Comparison of ENCODE assay signal across 14 mouse cellular contexts in genomic region chr1:138579822-138580492, GRCm38 (mm10). TPM values are rescaled to one million over a fixed set of nuclear protein-coding genes. Genes with fewer than 3 reads are reported as not detected.
DNase-seq lines count a peak whose midpoint lies in the region; ATAC-seq and TF ChIP-seq lines count a peak whose summit lies in the region.
"Had no signal": no experiment of that assay in that cellular context is flagged by ENCODE, and none has a peak within 500 bp of the region (broad histone marks: within the 10 kb centered on the region; RNA-seq: fewer than 3 reads in every experiment).

No protein-coding gene starts in this region.

- intact Hi-C loops in heart, postnatal 36 days (cut with DNase I) = no loop called here

- H3K27me3 ChIP-seq in heart, embryonic 13.5 days (replicated peaks) = no peaks in the 10 kb centered on the region
- H3K27me3 ChIP-seq in MEL (ENCODE audit: control insufficient read depth in 1 of 2, insufficient read depth in 2 of 2, low read length in 2 of 2) = no peaks in the 10 kb centered on the region
- H3K27me3 ChIP-seq in liver, embryonic 14.5 days (ENCODE audit: control insufficient read depth, insufficient read depth, low read length) = no peaks in the 10 kb centered on the region
- no peaks in the 10 kb centered on the region for H3K27me3 ChIP-seq in thymus, adult 2 months (ENCODE audit: control insufficient read depth, insufficient read depth, low read length)
- H3K27me3 ChIP-seq: limb, embryonic 12.5 days had no signal

- H3K9ac ChIP-seq in heart, embryonic 13.5 days = no peak overlapping the region
- H3K9ac ChIP-seq in MEL (ENCODE audit: control insufficient read depth, low read depth, low read length, poor library complexity, severe bottlenecking) = 0 out of 2 replicates have a peak overlapping the region, but pooled peaks have one; percentile 3
- 0 out of 2 replicates have a peak overlapping the region, but pooled peaks have one; percentile 9 for H3K9ac ChIP-seq in liver, embryonic 14.5 days (replicated peaks)
- H3K9ac ChIP-seq: limb, embryonic 12.5 days had no signal

- peak overlapping the region; percentile 50 for H3K27ac ChIP-seq in heart, embryonic 13.5 days (replicated peaks)
- H3K27ac ChIP-seq in MEL (ENCODE audit: control insufficient read depth, low read depth, low read length) = peak overlapping the region; percentile 1; the same call in 1 of the 2 replicates
- H3K27ac ChIP-seq in liver, embryonic 14.5 days = peak overlapping the region; percentile 29; the same call in 1 of the 2 replicates
- H3K27ac ChIP-seq in thymus, adult 2 months (ENCODE audit: control insufficient read depth, insufficient read depth, low read length) = no peak overlapping the region
- H3K27ac ChIP-seq: limb, embryonic 12.5 days had no signal

- ATAC-seq in heart, embryonic 13.5 days (ENCODE audit: extremely low read depth, insufficient number of reproducible peaks, low FRiP score, low TSS enrichment) = no peak
- ATAC-seq in liver, embryonic 14.5 days (ENCODE audit: insufficient read depth) = peak; percentile 98
- no peak for ATAC-seq in monocyte, adult 5-6 weeks (replicated peaks; ENCODE audit: insufficient number of reproducible peaks, low FRiP score, low TSS enrichment, poor library complexity, severe bottlenecking)

- H3K9me3 ChIP-seq in heart, embryonic 13.5 days = no peaks in the 10 kb centered on the region
- no peaks in the 10 kb centered on the region for H3K9me3 ChIP-seq in MEL (replicated peaks; ENCODE audit: insufficient read depth, low read length)
- H3K9me3 ChIP-seq in liver, embryonic 14.5 days (ENCODE audit: control insufficient read depth, low read length) = no peaks in the 10 kb centered on the region
- H3K9me3 ChIP-seq: limb, embryonic 12.5 days had no signal

- H3K4me1 ChIP-seq in heart, embryonic 13.5 days = peaks cover 44% of the 10 kb centered on the region
- H3K4me1 ChIP-seq in MEL (ENCODE audit: control insufficient read depth in 1 of 2, insufficient read depth in 2 of 2, low read length in 2 of 2) = peaks cover 3 to 8% of the 10 kb centered on the region in 2 experiments
- peaks cover 15 to 16% of the 10 kb centered on the region in 2 experiments for H3K4me1 ChIP-seq in liver, embryonic 14.5 days (replicated peaks; ENCODE audit: control insufficient read depth in 2 of 2, insufficient read depth in 2 of 2, low read length in 1 of 2)
- H3K4me1 ChIP-seq in thymus, adult 2 months (replicated peaks; ENCODE audit: control insufficient read depth, insufficient read depth, low read length) = peaks cover 2% of the 10 kb centered on the region

- H3K4me2 ChIP-seq in heart, embryonic 13.5 days = peak overlapping the region; percentile 35
- peak overlapping the region; percentile 52 for H3K4me2 ChIP-seq in liver, embryonic 14.5 days (ENCODE audit: low read depth)
- H3K4me2 ChIP-seq: limb, embryonic 12.5 days had no signal

- no peak overlapping the region for H3K4me3 ChIP-seq in heart, embryonic 13.5 days
- 0 out of 4 replicates have a peak overlapping the region, but pooled peaks of 1 of the 2 experiments have one; percentile 28 for H3K4me3 ChIP-seq in MEL (ENCODE audit: control insufficient read depth in 1 of 2, insufficient read depth in 1 of 2, low read depth in 2 of 2, low read length in 2 of 2)
- H3K4me3 ChIP-seq in liver, embryonic 14.5 days (ENCODE audit: insufficient read depth in 1 of 2, low read depth in 2 of 2, low read length in 2 of 2) = no peak overlapping the region
- H3K4me3 ChIP-seq in thymus, adult 2 months (ENCODE audit: control insufficient read depth, insufficient read depth, low read length) = no peak overlapping the region
- H3K4me3 ChIP-seq: limb, embryonic 12.5 days had no signal

- peaks cover 7% of the 10 kb centered on the region; the same call in 1 of the 2 replicates for H3K36me3 ChIP-seq in heart, embryonic 13.5 days
- H3K36me3 ChIP-seq in MEL (ENCODE audit: control insufficient read depth in 1 of 2, insufficient read depth in 2 of 2, low read length in 2 of 2) = peaks cover 0 to 8% of the 10 kb centered on the region in 2 experiments; a peak in 1 of 4 replicates
- no peaks in the 10 kb centered on the region for H3K36me3 ChIP-seq in liver, embryonic 14.5 days (replicated peaks; ENCODE audit: control insufficient read depth, insufficient read depth, low read depth)
- H3K36me3 ChIP-seq in thymus, adult 2 months (ENCODE audit: control insufficient read depth, insufficient read depth, low read length) = 0 out of 2 replicates have a peak, but pooled peaks cover under 1% of the 10 kb centered on the region
- H3K36me3 ChIP-seq: limb, embryonic 12.5 days had no signal

- no peak for TF ChIP-seq POLR2A in MEL (IDR thresholded peaks at IDR 0.05; ENCODE audit: control insufficient read depth in 1 of 2, insufficient read depth in 1 of 2, low read depth in 1 of 2, low read length in 2 of 2, poor library complexity in 1 of 2)
- no peak for TF ChIP-seq POLR2A in thymus, adult 2 months (IDR thresholded peaks at IDR 0.05; ENCODE audit: control insufficient read depth, extremely low read depth, insufficient read depth, low read length, poor library complexity)

- 40% methylated on average over 11 of the region's 11 CpGs for WGBS in heart, embryonic 13.5 days
- WGBS in liver, embryonic 14.5 days (ENCODE audit: insufficient replicate concordance) = 36% methylated on average over 11 of the region's 11 CpGs
- WGBS in thymus, adult 2 months = 96% methylated on average over 11 of the region's 11 CpGs

- no peak for TF ChIP-seq CTCF in MEL (IDR thresholded peaks at IDR 0.05 in 2 of 3, conservative IDR thresholded peaks at IDR 0.05 in 1 of 3; ENCODE audit: control insufficient read depth in 1 of 3, insufficient read depth in 1 of 3, low read depth in 2 of 3, low read length in 3 of 3, poor library complexity in 1 of 3, severe bottlenecking in 1 of 3)
- no peak for TF ChIP-seq CTCF in liver, embryonic 14.5 days (IDR thresholded peaks at IDR 0.05; ENCODE audit: low read depth)
- no peak for TF ChIP-seq CTCF in thymus, adult 2 months (IDR thresholded peaks at IDR 0.05; ENCODE audit: borderline replicate concordance, control insufficient read depth, extremely low read depth, insufficient read depth, low read length, poor library complexity)

- DNase-seq in heart, postnatal 36 days = no peak
- peak; percentile 62 for DNase-seq in MEL (ENCODE audit: low read depth, low spot score)
- peak; percentile 56 for DNase-seq in c-Kit-positive CD71-positive TER-119-negative erythroid progenitor cells, embryonic 14.5 days (ENCODE audit: low read depth)
- DNase-seq in liver, embryonic 14.5 days (ENCODE audit: low read depth in 3 of 3, low spot score in 3 of 3) = peak; percentile 49 to 59 (median 53)
- DNase-seq in thymus, adult 2 months = no peak
- no peak for DNase-seq in urinary bladder, adult 18-20 months (ENCODE audit: low spot score in 2 of 2)
- DNase-seq: adrenal gland, postnatal 25 days; cerebellum, adult 11-12 months; heart, postnatal 4 days; kidney, postnatal 36 days; right cerebral cortex, postnatal 4 days had no signal

- 0 out of 4 replicates have a peak, but pooled peaks of 1 of the 2 experiments have one; percentile 4 for TF ChIP-seq EP300 in MEL (IDR thresholded peaks at IDR 0.05; ENCODE audit: low read depth in 1 of 2, low read length in 2 of 2)
- TF ChIP-seq EP300 in liver, embryonic 14.5 days (IDR thresholded peaks at IDR 0.05; ENCODE audit: low read depth) = 0 out of 2 replicates have a peak, but pooled peaks have one; percentile 5

- no peaks in the 10 kb centered on the region for H3K79me2 ChIP-seq in MEL (ENCODE audit: control insufficient read depth, insufficient read depth, low read length, poor library complexity)

- no peak for TF ChIP-seq RAD21 in MEL (IDR thresholded peaks at IDR 0.05; ENCODE audit: low read depth, low read length)

TF ChIP-seq in MEL, 35 proteins besides CTCF, POLR2A, EP300 and RAD21:
- no peak for TF ChIP-seq UBTF (IDR thresholded peaks at IDR 0.05; ENCODE audit: borderline replicate concordance, insufficient read depth, low read depth, low read length)
- TF ChIP-seq TBP (IDR thresholded peaks at IDR 0.05; ENCODE audit: low read depth, low read length) = peak; percentile 47; the same call in 1 of the 2 replicates
- peak; percentile 65; the same call in 1 of the 2 replicates for TF ChIP-seq MXI1 (IDR thresholded peaks at IDR 0.05; ENCODE audit: low read depth, low read length)
- peak; percentile 94 for TF ChIP-seq USF1 (IDR thresholded peaks at IDR 0.05; ENCODE audit: low read depth, low read length)
- peak; percentile 9 to 64; a peak in 2 of 4 replicates for TF ChIP-seq USF2 (IDR thresholded peaks at IDR 0.05; ENCODE audit: borderline replicate concordance in 1 of 2, insufficient read depth in 1 of 2, low read depth in 1 of 2, low read length in 2 of 2)
- TF ChIP-seq MAZ (IDR thresholded peaks at IDR 0.05; ENCODE audit: low read depth, low read length) = no peak
- TF ChIP-seq MAX (IDR thresholded peaks at IDR 0.05; ENCODE audit: low read length) = 0 out of 2 replicates have a peak, but pooled peaks have one; percentile 44
- peak; percentile 24; the same call in 1 of the 2 replicates for TF ChIP-seq GATA1 (IDR thresholded peaks at IDR 0.05; ENCODE audit: low read depth, low read length)
- TF ChIP-seq MYC (IDR thresholded peaks at IDR 0.05; ENCODE audit: low read depth, low read length) = 0 out of 2 replicates have a peak, but pooled peaks have one; percentile 36
- no peak for TF ChIP-seq ETS1 (IDR thresholded peaks at IDR 0.05; ENCODE audit: low read depth, low read length)
- peak; percentile 18; the same call in 1 of the 2 replicates for TF ChIP-seq ZNF384 (IDR thresholded peaks at IDR 0.05; ENCODE audit: low read depth, low read length)
- TF ChIP-seq CHD2 (IDR thresholded peaks at IDR 0.05; ENCODE audit: low read length) = no peak
- TF ChIP-seq BHLHE40 (IDR thresholded peaks at IDR 0.05; ENCODE audit: borderline replicate concordance, low read depth, low read length) = peak; percentile 57; the same call in 1 of the 2 replicates

RNA-seq across cellular contexts. Expression of gene Nek7, which starts 40.0 kb away (rescaled TPM):
- polyA plus RNA-seq in heart, embryonic 13.5 days (2015; fragmentation: Nextera tagmentation; extraction: Ambion mirVana) = 39.4 and 40.8 TPM in 2 replicates
- total RNA-seq in heart, postnatal 36 days (2021) = 10 to 100 TPM; 78.8 to 80.0 TPM
- 4.7 and 6.2 TPM in 2 replicates for total RNA-seq in MEL (2012; rRNA removed)
- 1 to 10 TPM in 1 of 2 experiments, not detected in 1; 9.1 TPM for polyA plus RNA-seq in MEL (2012; ENCODE audit: insufficient read depth in 1 of 2, insufficient read length in 2 of 2, low read depth in 1 of 2, low replicate concordance in 2 of 2, missing spikeins in 1 of 2)
- polyA plus RNA-seq in liver, embryonic 14.5 days (2012; rRNA removed) = 3.8 and 5.5 TPM in 2 replicates
- 13.2 and 13.7 TPM in 2 replicates for polyA plus RNA-seq in liver, embryonic 14.5 days (2014; fragmentation: Nextera tagmentation; extraction: Ambion mirVana)
- polyA plus RNA-seq in thymus, adult 2 months (2012; rRNA removed) = 9.7 and 9.8 TPM in 2 replicates
- 69.0 to 84.0 TPM (median 79.0 TPM) in 3 replicates for total RNA-seq in monocyte, adult 5-6 weeks (2017)

Comparison
In these comparisons a context has a peak if more than half of its experiments do, and no peak if none do; other contexts are left out.
1. DNase-seq: peak in MEL (single experiment), c-Kit-positive CD71-positive TER-119-negative erythroid progenitor cells, embryonic 14.5 days (single experiment) and liver, embryonic 14.5 days (3 of 3); none in heart, postnatal 36 days (0 of 2), thymus, adult 2 months (single experiment) and urinary bladder, adult 18-20 months (0 of 2).